Mouse (Mus musculus): ENCODE measurements around the gene Ccdc66.

Gene Ccdc66

DNA sequence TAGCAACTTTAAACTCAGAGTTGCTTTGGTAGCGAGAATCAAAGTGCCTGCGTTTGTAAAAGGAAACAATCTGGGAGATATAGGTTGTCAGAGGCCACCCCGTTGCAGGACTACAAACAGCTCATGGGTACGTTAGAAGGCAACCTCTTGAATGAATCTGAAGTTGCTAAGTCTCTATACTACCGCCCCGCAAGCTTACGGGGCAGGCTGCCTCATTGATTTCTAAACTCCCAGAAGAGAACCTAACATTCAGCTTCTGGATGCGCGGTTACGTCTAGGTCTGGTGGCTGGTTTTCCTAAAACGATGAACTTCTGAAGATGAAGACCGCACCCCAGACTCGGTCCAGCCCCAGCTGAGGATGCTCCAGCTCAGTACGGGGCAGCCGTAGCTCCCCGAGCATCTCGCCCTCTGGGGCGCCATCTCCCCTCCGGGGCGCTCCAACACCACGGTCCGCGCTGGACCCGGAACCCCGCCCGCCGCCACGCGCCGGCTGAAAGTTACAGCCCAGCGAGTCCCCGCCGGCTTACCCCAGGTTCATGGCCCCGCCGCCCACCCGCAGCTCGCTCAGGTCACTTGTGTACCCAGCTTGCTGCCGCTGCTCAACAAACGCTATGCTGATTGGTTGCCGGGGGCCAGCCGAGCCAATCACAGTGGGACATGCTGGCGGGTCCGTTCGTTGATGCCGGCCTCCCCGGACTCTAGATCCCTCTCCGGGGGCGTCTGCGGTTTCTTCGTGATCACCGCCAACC is at the start of gene Ccdc66:
Gene Ccdc66, minus strand, starts transcription at position 567 of the 750 bp plus-strand sequence.
- DNase-seq, result peak; percentile 99

GRCm38 (mm10) chr14:27543838-27544426 is 35.7 kb upstream of the Ccdc66 start:
- no peak for DNase-seq

- DNase-seq, result no peak
Observed at GRCm38 (mm10) chr14:27536441-27536840, 28.2 kb upstream of the Ccdc66 start.

DNA sequence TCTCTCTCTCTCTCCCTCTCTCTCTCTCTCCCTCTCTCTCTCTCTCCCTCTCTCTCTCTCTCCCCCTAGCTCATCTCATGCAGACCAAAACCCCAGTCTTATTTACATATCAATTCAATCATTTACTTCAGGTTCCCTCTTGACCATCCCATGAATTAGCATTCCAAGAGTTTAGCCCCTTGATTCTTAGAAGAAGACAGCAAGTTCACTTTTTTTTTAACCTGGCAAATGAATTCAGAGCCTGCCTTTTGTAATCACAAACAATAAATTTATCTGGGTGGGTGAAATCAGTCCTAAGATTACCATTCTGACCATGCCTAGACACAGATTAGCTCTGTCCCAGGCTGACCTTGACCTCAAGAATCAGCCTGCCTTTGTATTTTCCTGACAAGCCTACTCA is 16.3 kb upstream of the Ccdc66 start:
- no peak for DNase-seq

GRCm38 (mm10) chr14:27508644-27509301 is 513 bp upstream of the Ccdc66 start:
- DNase-seq, result peak; percentile 4

DNA sequence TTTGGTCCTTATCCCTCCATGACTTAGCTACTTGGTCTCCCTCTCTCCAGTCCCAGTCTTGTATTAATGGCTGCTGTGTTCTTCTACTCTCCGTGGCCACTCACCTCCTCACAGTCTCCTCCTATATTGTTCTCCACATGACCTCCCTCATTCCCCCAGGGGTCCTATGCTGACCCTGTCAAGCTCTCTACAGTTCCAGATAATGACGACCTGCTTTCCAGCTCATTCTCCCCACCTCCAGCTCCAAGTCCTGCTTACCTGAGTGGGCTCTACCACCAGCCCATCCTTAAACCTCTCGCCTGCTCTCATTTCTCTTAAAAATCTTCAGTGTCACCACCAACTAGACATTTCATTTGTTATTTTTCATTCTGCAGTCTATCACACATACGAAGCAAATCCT is 7.2 kb downstream of the Ccdc66 start:
- DNase-seq, result no peak

DNA sequence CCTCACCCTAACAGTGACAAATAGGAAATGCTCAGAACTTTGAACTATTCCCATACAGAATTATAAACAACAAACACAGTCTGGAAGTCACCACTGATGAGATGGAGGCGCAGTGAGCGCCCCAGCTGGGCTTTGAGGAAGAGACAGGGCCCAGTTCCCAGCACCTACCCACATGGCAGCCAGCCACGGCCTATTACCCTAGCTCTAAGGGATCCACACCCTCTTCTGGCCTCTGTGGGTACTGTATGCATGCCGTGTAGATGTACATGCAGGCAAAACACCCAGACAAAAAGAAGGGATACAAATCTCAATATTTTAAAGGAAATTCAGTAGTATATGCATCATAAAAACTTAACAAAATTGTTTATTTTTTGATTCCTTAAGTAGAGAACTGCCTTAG is 14.7 kb downstream of the Ccdc66 start:
- no peak for DNase-seq

DNA sequence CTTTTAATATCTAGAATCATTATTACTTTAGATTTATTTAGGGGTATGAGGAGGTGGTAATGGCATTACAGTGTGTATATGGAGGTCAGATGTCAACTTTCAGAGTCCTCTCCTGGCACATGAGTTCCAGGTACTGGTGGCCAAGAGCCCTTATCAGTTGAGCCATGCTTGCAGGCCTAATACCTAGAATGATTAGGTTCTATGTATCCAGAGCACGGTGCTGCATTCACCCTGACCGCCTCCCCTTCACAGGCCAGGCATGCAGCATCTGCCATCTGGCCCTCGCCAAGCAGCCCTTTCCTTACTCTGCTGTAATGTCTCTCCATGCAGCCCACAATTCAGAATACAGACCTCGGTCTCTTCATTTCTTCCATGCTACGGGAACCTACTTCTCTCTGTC is 16.9 kb downstream of the Ccdc66 start:
- no peak for DNase-seq

- no peak for DNase-seq
Observed at GRCm38 (mm10) chr14:27446963-27447362, 61.3 kb downstream of the Ccdc66 start.

DNA sequence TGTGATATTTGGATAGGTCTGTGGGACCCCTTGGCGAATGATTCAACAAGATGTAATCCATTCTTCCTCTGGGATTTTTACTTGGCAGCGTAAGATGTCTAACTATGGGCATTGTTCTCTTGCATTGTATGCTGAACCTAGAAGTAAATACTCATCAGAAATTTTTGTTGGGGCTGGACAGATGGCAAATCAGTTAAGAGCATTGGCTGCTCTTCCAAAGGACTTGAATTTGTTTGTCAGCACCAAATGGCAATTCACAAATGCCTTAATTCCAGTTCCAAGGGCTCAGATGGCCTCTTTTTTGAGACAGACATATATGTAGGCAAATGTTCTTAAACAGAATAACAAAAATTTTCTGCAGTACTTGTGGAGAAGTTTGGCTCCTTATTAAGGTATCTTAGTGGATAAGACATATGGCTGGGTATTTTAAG is 63.4 kb downstream of the Ccdc66 start:
- no peak for DNase-seq

- peak; percentile 17 for DNase-seq
Observed at GRCm38 (mm10) chr14:27440921-27441320, 67.3 kb downstream of the Ccdc66 start.

- no peak for DNase-seq
Observed at GRCm38 (mm10) chr14:27436826-27437225, 71.4 kb downstream of the Ccdc66 start.

- DNase-seq, result no peak
Observed at GRCm38 (mm10) chr14:27436116-27436515, 72.1 kb downstream of the Ccdc66 start.

GRCm38 (mm10) chr14:27432064-27432463 is 76.2 kb downstream of the Ccdc66 start:
- DNase-seq, result no peak
